Mouse (Mus musculus): ENCODE measurements around the gene Slc35a5. TPM values are rescaled to one million over a fixed set of nuclear protein-coding genes. Genes with fewer than 3 reads are reported as not detected.

The Slc35a5 gene
- total RNA-seq (2023): 10 to 100 TPM; 66.0 to 67.4 TPM

GRCm38 (mm10) chr16:45158522-45159388 lies at the start of gene Slc35a5, which contains the start of gene Atg3:
Gene Slc35a5, minus strand, starts transcription at chr16:45158706.
Gene Atg3, plus strand, starts transcription at chr16:45158785.

GRCm38 (mm10) chr16:45093137-45093731 lies 65.3 kb downstream of the Slc35a5 start, which contains the start of gene Ccdc80:
Gene Ccdc80, plus strand, starts transcription at chr16:45093402.

Other genes starting within 250 kb of the Slc35a5 start
- 1 to 10 TPM; 4.6 to 4.7 TPM for gene Cd200r3, start 215.0 kb downstream of the Slc35a5 start, total RNA-seq (2023)
- 1 to 10 TPM; 1.8 to 2.9 TPM for gene Ccdc80, start 65.3 kb downstream of the Slc35a5 start, total RNA-seq (2023)
- 10 to 100 TPM; 83.7 to 97.9 TPM for gene Atg3, start 79 bp upstream of the Slc35a5 start, total RNA-seq (2023)
- 1 to 10 TPM; 8.0 to 8.7 TPM for gene Btla, start 65.6 kb upstream of the Slc35a5 start, total RNA-seq (2023)

Data from neutrophil, adult 83 days (primary cell).